Mouse (Mus musculus) CH12.LX (cell line): ENCODE data around the gene Ramp1. TPM values are rescaled to one million over a fixed set of nuclear protein-coding genes. Genes with fewer than 3 reads are reported as not detected.
A peak's percentile ranks its signal among the peaks of the same experiment; 100 is the strongest.

Experiments used
- DNase-seq: peaks from one replicate; pipeline ENCODE4 v3.0.0-alpha.2; 2013; ENCODE audit errors: extremely low read depth
- H3K27ac ChIP-seq: 2 replicates; pipeline ENCODE4 v1.5.1; 2012; ENCODE audit warnings: low read depth, mild to moderate bottlenecking, control low read depth, moderate library complexity; ENCODE audit not compliant: insufficient read depth
- H3K27me3 ChIP-seq: replicated peaks from 2 replicates; pipeline ENCODE3; 2012; ENCODE audit warnings: inconsistent platforms
- H3K36me3 ChIP-seq, 2 experiments: replicated peaks in 1 of 2; 2 replicates each; pipeline versions ENCODE3 to v1.6.1; 2012; ENCODE audit warnings: inconsistent platforms in 1 of 2, low read length in 1 of 2, mild to moderate bottlenecking in 1 of 2, mixed read lengths in 1 of 2, moderate library complexity in 1 of 2; ENCODE audit not compliant: control insufficient read depth in 1 of 2, insufficient read depth in 1 of 2
- H3K4me1 ChIP-seq, 2 experiments: 2 replicates each; pipeline ENCODE4 v1.6.1; 2012; ENCODE audit warnings: inconsistent platforms in 1 of 2, moderate library complexity in 1 of 2; ENCODE audit not compliant: insufficient read depth in 2 of 2, control insufficient read depth in 1 of 2
- H3K4me2 ChIP-seq: 2 replicates; pipeline ENCODE4 v1.6.1; 2012; ENCODE audit warnings: low read depth, mild to moderate bottlenecking, control low read depth; ENCODE audit not compliant: poor library complexity, insufficient read depth, severe bottlenecking
- H3K4me3 ChIP-seq, 3 experiments: fragments of 150-350 bp in 1 of 3; sonication (generic) in 1 of 3; replicated peaks in 1 of 3; 2 replicates each; pipeline versions ENCODE3 to v1.5.1; 2011 to 2012; ENCODE audit warnings: low read depth in 2 of 3, low read length in 2 of 3, mild to moderate bottlenecking in 2 of 3, moderate library complexity in 2 of 3, control low read depth in 1 of 3, improper control_type of control experiment in 1 of 3, inconsistent platforms in 1 of 3, mixed read lengths in 1 of 3; ENCODE audit not compliant: poor library complexity in 1 of 3
- H3K79me2 ChIP-seq: replicated peaks from 2 replicates; pipeline ENCODE4 v1.6.1; 2012; ENCODE audit warnings: mild to moderate bottlenecking, moderate library complexity; ENCODE audit not compliant: control insufficient read depth, poor library complexity, insufficient read depth, severe bottlenecking; ENCODE audit errors: extremely low read depth
- H3K9ac ChIP-seq: 2 replicates; pipeline ENCODE4 v1.6.1; 2012; ENCODE audit warnings: low read depth, mild to moderate bottlenecking, control low read depth, moderate library complexity; ENCODE audit not compliant: insufficient read depth
- H3K9me3 ChIP-seq: replicated peaks from 2 replicates; pipeline ENCODE3; 2012; ENCODE audit warnings: low read length, inconsistent platforms, mixed read lengths
- BHLHE40 ChIP-seq: IDR thresholded peaks from 2 replicates; pipeline ENCODE4 v1.6.1; 2011; ENCODE audit warnings: mild to moderate bottlenecking, low read depth, low read length, improper control_type of control experiment
- CHD2 ChIP-seq: IDR thresholded peaks from 2 replicates; pipeline ENCODE4 v1.6.1; 2011; ENCODE audit warnings: low read length, improper control_type of control experiment
- EP300 ChIP-seq: IDR thresholded peaks from 2 replicates; pipeline ENCODE4 v1.6.1; 2011; ENCODE audit warnings: low read length, improper control_type of control experiment
- ETS1 ChIP-seq: conservative IDR thresholded peaks from 2 replicates; pipeline ENCODE4 v1.6.1; 2012; ENCODE audit warnings: low read depth, mild to moderate bottlenecking, inconsistent platforms, low read length, improper control_type of control experiment, moderate library complexity
- HCFC1 ChIP-seq: IDR thresholded peaks from 2 replicates; pipeline ENCODE4 v1.6.1; 2012; ENCODE audit warnings: low read depth, mild to moderate bottlenecking, inconsistent platforms, low read length, improper control_type of control experiment
- IRF4 ChIP-seq: IDR thresholded peaks from 2 replicates; pipeline ENCODE4 v1.6.1; 2014; ENCODE audit warnings: low read depth, mild to moderate bottlenecking, inconsistent platforms, low read length, improper control_type of control experiment
- JUN ChIP-seq: IDR thresholded peaks from 2 replicates; pipeline ENCODE4 v1.6.1; 2011; ENCODE audit warnings: low read depth, mild to moderate bottlenecking, low read length, improper control_type of control experiment, moderate library complexity; ENCODE audit not compliant: insufficient read depth
- JUND ChIP-seq: conservative IDR thresholded peaks from 2 replicates; pipeline ENCODE4 v1.6.1; 2011; ENCODE audit warnings: low read depth, low read length, improper control_type of control experiment
- MAZ ChIP-seq: IDR thresholded peaks from 2 replicates; pipeline ENCODE4 v1.6.1; 2012; ENCODE audit warnings: low read depth, mild to moderate bottlenecking, inconsistent platforms, low read length, improper control_type of control experiment, moderate library complexity
- MEF2A ChIP-seq: IDR thresholded peaks from 2 replicates; pipeline ENCODE4 v1.6.1; 2014; ENCODE audit warnings: low read depth, mild to moderate bottlenecking, inconsistent platforms, low read length, improper control_type of control experiment, borderline replicate concordance
- MYC ChIP-seq: IDR thresholded peaks from 2 replicates; pipeline ENCODE4 v1.6.1; 2011; ENCODE audit warnings: low read depth, mild to moderate bottlenecking, improper control_type of control experiment, low read length
- NELFE ChIP-seq: IDR thresholded peaks from 2 replicates; pipeline ENCODE4 v1.6.1; 2011; ENCODE audit warnings: low read depth, low read length, improper control_type of control experiment
- PAX5 ChIP-seq: IDR thresholded peaks from 2 replicates; pipeline ENCODE4 v1.6.1; 2012; ENCODE audit warnings: low read length, inconsistent platforms, mixed read lengths
- POLR2A ChIP-seq: IDR thresholded peaks from 2 replicates; pipeline ENCODE4 v1.6.1; 2011; ENCODE audit warnings: low read depth, mild to moderate bottlenecking, improper control_type of control experiment, low read length
- POLR2AphosphoS2 ChIP-seq: IDR thresholded peaks from 2 replicates; pipeline ENCODE4 v1.6.1; 2011; ENCODE audit warnings: low read depth, low read length, improper control_type of control experiment
- RCOR1 ChIP-seq: conservative IDR thresholded peaks from 2 replicates; pipeline ENCODE4 v1.6.1; 2012; ENCODE audit warnings: low read depth, mild to moderate bottlenecking, inconsistent platforms, low read length, improper control_type of control experiment
- TCF12 ChIP-seq: IDR thresholded peaks from 2 replicates; pipeline ENCODE4 v1.6.1; 2014; ENCODE audit warnings: low read depth, mild to moderate bottlenecking, inconsistent platforms, low read length, improper control_type of control experiment
- ZNF384 ChIP-seq: IDR thresholded peaks from 2 replicates; pipeline ENCODE4 v1.6.1; 2012; ENCODE audit warnings: low read depth, low read length, improper control_type of control experiment, inconsistent platforms
- dilution Hi-C: fragments of 300-500 bp; cut with MboI; formaldehyde crosslinking; loops from 2 replicates; pipeline ENCODE4 v1.14.3; 2020; ENCODE audit warnings: low sequenced_read_pairs; ENCODE audit not compliant: extremely low pct_unique_long_range_greater_than_20kb, extremely low pct_ligation_motif_present
- in situ Hi-C: fragments of 300-500 bp; cut with MboI; formaldehyde crosslinking; loops from 3 replicates; pipeline ENCODE4 v1.14.3; 2019; ENCODE audit warnings: low sequenced_read_pairs, low pct_ligation_motif_present, low pct_unique_long_range_greater_than_20kb, mixed read lengths
- polyA plus RNA-seq: library from polyadenylated mRNA; unstranded; fragments of >175 nt; gene quantifications from 2 replicates; pipeline ENCODE4 v1.2.1, GENCODE M21; 2012; ENCODE audit warnings: low read depth; ENCODE audit not compliant: insufficient read length
- total RNA-seq, 2 experiments: library from RNA; depleted of rRNA; stranded (reverse); fragments of 300-350 nt in 1 of 2; fragments of >200 nt in 1 of 2; gene quantifications; 2 replicates each; pipeline ENCODE4 v1.2.3; 2012 to 2014

The Ramp1 gene
- total and polyA plus RNA-seq, 3 experiments, result not detected

- H3K9me3 ChIP-seq, result no peaks in the 10 kb centered on the region
- no peak overlapping the region for H3K27ac ChIP-seq
- in situ Hi-C loops, result no loop called here
- peaks cover 4 to 58% of the 10 kb centered on the region in 2 experiments for H3K36me3 ChIP-seq
- peaks cover 20% of the 10 kb centered on the region for H3K79me2 ChIP-seq
- no peak overlapping the region for H3K9ac ChIP-seq
- H3K4me3 ChIP-seq, result no peak overlapping the region
- H3K27me3 ChIP-seq, result no peaks in the 10 kb centered on the region
- no peak overlapping the region for H3K4me2 ChIP-seq
- no peak for DNase-seq
- H3K4me1 ChIP-seq, result peaks cover 0 to 39% of the 10 kb centered on the region in 2 experiments; a peak in 2 of 4 replicates
- dilution Hi-C loops, result no loop called here
- TF ChIP-seq POLR2A (no peak), NELFE (no peak), ZNF384 (no peak), HCFC1 (no peak), CHD2 (no peak), MYC (no peak), RCOR1 (no peak), BHLHE40 (no peak), TCF12 (no peak), EP300 (no peak), PAX5 (no peak), MEF2A (no peak), MAZ (no peak), IRF4 (no peak)
- TF ChIP-seq, all 38 proteins: peak for 0
Observed at GRCm38 (mm10) chr1:91257918-91258317, 78.3 kb downstream of the Ramp1 start.

- Histone ChIP-seq H3K36me3 (peaks cover 4 to 58% of the 10 kb centered on the region in 2 experiments), H3K79me2 (peaks cover 16% of the 10 kb centered on the region), H3K4me1 (peaks cover 0 to 30% of the 10 kb centered on the region in 2 experiments; a peak in 2 of 4 replicates), H3K4me2 (no peak overlapping the region), H3K27me3 (no peaks in the 10 kb centered on the region), H3K27ac (no peak overlapping the region), H3K9me3 (no peaks in the 10 kb centered on the region), H3K4me3 (no peak overlapping the region), H3K9ac (no peak overlapping the region)
- in situ Hi-C loops, result no loop called here
- DNase-seq, result no peak
- dilution Hi-C loops, result no loop called here
- TF ChIP-seq JUN (peak; percentile 25; the same call in 1 of the 2 replicates), JUND (peak; percentile 80), POLR2AphosphoS2 (no peak), EP300 (0 out of 2 replicates have a peak, but pooled peaks have one; percentile 37), ETS1 (no peak), CHD2 (no peak), MEF2A (no peak), IRF4 (peak; percentile 61; the same call in 1 of the 2 replicates)
Observed at GRCm38 (mm10) chr1:91259794-91260193, 80.2 kb downstream of the Ramp1 start.
